Mouse (Mus musculus): ENCODE results near the gene Hmgb1. TPM values are rescaled to one million over a fixed set of nuclear protein-coding genes. Genes with fewer than 3 reads are reported as not detected.

Hmgb1 gene
- total RNA-seq, 2 experiments from 2014 or later, result 186 to 230 TPM

GRCm38 (mm10) chr5:149190160-149190559, 5.9 kb upstream of the Hmgb1 start:
- DNase-seq, result no peak

DNA sequence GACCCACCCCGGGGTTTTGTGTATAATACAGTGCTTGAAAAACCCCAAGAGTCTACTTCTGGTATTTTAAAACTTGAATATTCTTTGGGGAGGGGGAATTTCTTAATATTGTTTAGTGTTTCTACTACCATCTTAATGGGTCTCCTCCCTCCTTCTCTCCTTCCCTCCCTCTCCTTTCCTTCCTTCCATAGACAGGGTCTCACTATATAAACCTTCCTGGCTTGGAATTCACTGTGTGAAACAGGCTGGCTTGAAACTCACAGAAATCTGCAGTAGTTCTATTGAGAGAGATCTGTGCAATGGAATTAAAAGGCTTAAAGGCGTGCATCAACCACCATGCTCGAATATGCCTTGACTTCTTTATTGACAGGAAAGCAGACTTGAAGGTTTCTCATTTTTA, 1.5 kb upstream of the Hmgb1 start:
- DNase-seq, result no peak

- DNase-seq, result peak; percentile 66
Observed at GRCm38 (mm10) chr5:149184844-149185186, 526 bp upstream of the Hmgb1 start.

- DNase-seq, result no peak
Observed at GRCm38 (mm10) chr5:149183721-149184103, 577 bp downstream of the Hmgb1 start.

DNA sequence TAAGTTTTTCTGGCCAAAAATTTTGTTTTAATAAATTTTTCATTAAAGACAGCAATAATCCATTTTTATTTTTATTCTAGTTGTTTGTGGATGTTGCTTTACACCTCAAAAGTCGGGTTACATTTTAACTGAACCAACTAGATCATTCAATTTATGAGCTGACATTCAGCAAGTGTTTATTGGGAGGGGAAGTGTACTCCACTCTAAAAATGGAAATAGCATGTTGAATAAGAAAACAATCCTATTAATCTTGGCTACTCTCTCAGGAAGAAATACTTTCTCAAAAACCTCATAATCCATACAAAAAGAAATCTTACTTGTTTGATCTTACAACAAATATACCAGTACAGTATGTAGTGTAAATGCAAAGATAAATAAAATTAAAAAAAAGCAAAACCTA, 1.2 kb downstream of the Hmgb1 start:
- DNase-seq, result no peak

GRCm38 (mm10) chr5:149182186-149182870, 2.0 kb downstream of the Hmgb1 start:
- no peak for DNase-seq

DNA sequence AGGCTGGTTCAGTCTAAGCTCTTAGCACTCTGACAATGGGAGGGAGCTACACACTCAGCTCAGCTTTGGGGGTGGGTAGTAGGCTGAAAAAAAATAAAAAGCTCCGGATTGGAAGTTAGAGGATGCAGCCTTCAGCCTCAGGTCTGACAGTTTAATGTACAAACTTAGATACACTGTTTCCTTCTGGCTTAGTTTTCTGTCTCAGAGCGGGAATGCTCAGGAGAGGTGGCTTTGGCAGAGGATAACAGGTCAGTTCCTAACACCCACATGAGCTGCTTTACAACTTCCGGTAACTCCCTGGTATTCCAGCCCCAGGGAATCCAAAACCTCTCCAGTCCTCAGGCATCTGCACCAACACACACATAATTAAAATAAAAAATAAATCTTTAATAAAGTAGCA, 4.5 kb downstream of the Hmgb1 start:
- DNase-seq, result no peak

GRCm38 (mm10) chr5:149178095-149178494, 6.2 kb downstream of the Hmgb1 start:
- no peak for DNase-seq

DNA sequence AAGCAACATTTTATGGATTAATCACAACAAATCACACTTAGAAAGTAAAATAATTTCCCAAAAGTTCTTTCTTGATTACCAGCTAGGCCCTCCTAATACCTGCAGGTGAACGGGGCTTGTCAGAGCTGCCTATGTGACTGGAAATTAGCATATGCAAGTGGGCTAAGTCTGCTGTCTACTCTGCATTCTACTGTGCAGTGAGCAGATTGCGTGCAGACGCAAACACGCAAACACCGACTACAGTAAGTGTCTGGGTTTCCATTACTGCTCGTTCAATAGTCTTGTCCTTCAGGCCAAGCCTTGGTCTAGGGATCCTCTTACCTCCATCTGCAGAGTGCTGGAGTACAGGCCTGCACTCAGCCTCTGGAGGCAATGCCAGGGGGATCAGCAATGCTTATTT, 8.6 kb downstream of the Hmgb1 start:
- DNase-seq, result no peak

DNA sequence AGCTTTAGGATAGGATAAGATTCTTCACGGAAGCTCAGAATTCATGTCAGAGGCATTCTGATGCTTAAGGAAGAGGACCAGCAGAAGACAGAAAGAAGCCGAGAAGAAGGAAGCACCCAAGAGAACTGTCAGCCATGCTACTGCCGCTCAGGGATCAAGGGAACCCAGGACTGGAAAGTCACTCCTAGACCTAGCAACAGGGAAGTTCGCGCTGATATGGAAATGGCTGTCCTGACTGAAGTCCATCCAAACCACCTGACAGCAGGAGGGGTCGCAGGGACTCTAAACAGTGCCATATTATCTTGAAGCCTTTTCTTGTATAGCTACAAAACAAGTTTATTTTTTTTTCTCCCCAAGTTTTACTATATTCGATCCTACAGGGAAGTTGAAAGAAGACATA, 9.8 kb downstream of the Hmgb1 start:
- no peak for DNase-seq

DNA sequence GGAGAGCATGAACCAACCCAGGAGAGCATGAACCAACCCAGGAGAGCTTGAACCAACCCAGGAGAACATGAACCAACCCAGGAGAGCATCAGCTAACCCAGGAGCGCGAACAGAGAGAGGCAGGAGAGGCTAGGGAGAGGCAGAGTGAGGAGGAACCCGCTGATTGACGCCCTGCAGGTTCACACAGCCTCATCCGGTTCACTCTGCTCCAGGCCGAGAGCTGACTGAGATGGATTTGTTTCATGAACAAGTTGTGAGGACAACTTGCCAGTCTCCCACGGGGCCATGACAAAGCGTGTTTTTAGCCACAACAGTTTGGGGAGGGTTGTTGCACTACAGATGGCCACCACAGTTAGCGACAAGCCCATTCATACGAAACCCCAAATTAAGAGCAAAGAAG, 12.0 kb downstream of the Hmgb1 start:
- no peak for DNase-seq

- DNase-seq, result no peak
Observed at GRCm38 (mm10) chr5:149170841-149171588, 13.3 kb downstream of the Hmgb1 start.

DNA sequence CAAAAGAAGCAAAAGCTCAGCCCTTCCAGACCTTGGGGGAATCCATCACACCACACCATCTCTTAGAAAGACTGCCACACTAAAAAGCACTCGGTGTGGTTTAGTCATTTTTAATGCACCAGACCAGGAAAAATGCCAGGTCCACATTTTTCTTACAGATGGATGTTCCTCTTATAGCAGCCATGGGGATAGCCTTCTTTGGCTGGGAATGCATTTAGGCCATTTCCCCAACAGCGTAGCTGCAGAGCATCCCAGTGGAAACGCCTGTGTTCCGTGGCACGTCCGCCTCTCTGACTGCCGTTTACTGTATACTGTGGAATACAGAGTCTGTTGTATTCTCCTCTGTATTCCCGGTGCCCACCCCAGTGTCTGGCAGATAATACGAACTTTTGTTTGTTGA, 15.5 kb downstream of the Hmgb1 start:
- no peak for DNase-seq

GRCm38 (mm10) chr5:149168051-149168450, 16.2 kb downstream of the Hmgb1 start:
- DNase-seq, result no peak

GRCm38 (mm10) chr5:149166011-149166410, 18.3 kb downstream of the Hmgb1 start:
- DNase-seq, result no peak

DNA sequence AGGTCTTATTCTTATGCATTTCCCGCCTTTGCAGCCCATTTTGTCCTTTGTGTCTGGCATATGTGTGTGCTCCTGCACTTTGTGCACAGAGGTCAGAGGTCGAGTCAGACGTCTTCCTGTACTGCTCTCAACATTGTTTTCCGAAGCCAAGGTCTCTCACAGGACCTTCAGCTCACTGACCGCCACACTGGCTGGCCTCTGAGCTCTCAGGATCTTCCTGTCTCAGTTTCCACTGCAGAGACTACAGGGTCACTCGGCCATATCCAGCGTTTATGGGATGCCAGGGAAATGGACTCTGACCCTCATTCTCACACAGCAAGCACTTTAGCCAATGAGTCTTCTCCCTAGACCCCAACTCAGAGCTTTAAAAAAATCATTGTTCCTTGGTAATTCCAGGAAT, 19.4 kb downstream of the Hmgb1 start:
- no peak for DNase-seq

GRCm38 (mm10) chr5:149162890-149163289, 21.4 kb downstream of the Hmgb1 start:
- DNase-seq, result no peak

GRCm38 (mm10) chr5:149160469-149160868, 23.8 kb downstream of the Hmgb1 start:
- DNase-seq, result no peak

GRCm38 (mm10) chr5:149159021-149159420, 25.3 kb downstream of the Hmgb1 start:
- peak; percentile 23 for DNase-seq

DNA sequence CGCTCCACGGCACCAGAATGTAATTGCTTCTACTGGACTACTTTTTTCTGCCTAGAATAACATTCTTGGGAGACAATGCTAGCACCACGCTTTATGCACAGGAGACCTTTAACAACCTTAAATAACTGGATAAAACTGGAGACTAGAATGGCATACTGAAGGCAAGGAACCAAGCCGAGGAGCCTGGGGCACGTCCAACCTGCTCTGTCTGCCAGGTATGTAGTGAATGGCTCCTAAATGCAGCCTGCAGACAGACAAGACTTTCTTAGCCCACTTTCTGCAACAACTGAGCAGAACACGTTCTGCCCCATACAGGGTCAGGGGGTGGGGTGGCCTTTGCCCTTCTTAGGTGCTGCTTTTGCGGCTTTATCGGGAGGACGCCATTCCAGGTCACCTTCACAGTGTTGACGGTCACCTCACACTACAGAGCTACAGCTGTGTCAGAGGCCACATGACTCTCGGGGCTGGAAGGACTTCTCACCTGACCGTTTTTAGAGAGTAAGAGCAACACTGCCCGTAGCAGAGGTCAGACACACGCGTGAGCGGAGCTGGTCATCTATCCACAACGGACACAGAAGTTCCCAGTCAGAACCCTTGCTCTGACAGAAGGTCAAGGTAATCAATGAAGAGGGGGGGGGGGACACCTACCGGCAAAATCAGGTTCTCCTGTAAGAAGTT, 27.3 kb downstream of the Hmgb1 start:
- no peak for DNase-seq

GRCm38 (mm10) chr5:149152774-149153155, 31.5 kb downstream of the Hmgb1 start:
- peak; percentile 34 for DNase-seq

- peak; percentile 18 for DNase-seq
Observed at GRCm38 (mm10) chr5:149152063-149152773, 32.1 kb downstream of the Hmgb1 start.

DNA sequence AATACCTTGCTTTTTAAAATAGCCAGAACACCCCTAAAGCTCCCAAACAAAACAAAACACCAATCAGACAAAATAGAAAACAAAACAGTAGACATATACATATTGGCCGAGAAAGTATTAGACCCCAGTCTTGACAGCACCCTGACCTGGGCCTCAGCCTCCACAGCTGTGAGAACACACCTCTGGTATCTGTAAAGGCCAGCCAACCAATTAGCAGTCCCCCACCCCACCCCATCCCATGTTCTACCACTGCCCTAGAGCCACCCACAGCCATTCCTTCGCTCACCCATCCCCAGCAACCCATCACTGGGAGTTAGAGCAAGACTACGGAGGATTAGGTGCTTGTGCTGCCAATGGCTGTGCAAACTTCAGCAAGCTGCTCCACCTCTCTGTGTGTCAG, 33.4 kb downstream of the Hmgb1 start:
- DNase-seq, result no peak

Measured in adrenal gland, postnatal 10 days (tissue).